Mouse (Mus musculus): ENCODE results near the gene Ift172.

Gene Ift172

GRCm38 (mm10) chr5:31204421-31204820, 86.5 kb downstream of the Ift172 start:
- no peak for DNase-seq

- no peak for DNase-seq
These were observed 87.0 kb downstream of the Ift172 start for GRCm38 (mm10) chr5:31203866-31204265.

Data from cerebellum, postnatal 25 days (tissue).